Mouse (Mus musculus): ENCODE data around the gene Cblc. TPM values are rescaled to one million over a fixed set of nuclear protein-coding genes. Genes with fewer than 3 reads are reported as not detected.

The Cblc gene
- polyA plus RNA-seq, 1 experiment from 2014 or later, result 8.3 TPM

DNA sequence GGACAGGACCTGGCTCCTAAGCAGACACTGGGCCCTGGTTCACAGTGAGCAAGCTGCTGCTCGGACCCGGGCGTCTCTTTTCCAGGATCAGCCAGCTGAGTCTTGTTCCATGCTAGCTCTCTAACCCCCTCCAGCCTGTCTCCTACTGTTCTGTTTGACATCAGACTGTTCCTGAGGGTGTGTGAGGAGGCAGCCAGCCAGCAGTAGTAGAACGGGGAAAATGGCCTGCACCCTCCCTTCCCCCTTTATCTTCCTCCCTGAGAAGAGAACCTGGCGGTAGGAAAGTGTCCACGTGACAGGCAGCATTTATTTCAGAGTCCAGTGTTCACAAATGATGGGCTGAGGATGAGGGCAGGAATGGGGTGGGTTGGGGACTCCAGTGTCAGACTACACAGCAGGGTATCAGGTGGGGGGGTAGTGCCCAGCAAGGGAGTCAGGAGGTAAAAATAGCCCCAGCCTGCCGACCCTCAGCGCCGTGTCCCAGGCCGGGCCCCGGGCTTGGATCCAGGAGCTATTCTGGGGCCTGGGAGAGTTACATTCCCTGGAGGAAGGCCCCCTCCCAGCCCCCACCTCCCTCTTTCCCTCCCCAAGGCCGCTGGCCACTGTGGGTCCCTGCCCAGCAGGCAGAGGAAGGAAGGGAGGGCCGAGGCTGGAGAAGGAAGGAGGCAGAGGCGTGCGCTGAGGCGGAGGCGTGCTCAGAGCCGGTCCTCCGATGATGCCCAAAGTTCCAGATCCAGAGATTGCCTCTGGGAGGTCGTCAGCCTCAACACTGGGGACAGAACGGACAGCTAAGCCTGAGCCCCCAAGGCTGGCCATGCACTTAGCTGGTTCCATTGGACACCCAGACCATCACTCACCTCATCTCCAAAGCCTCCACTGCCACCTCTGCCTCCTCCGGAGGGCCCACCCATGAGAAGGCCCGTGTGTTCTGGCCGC lies 40.5 kb downstream of the Cblc start:
- Histone ChIP-seq H3K4me2 (0 out of 2 replicates have a peak overlapping the region, but pooled peaks have one; percentile 3), H3K4me1 (peaks cover 26% of the 10 kb centered on the region), H3K36me3 (peaks cover 52% of the 10 kb centered on the region), H3K27ac (peak overlapping the region; percentile 84), H3K27me3 (no peaks in the 10 kb centered on the region), H3K9ac (no peak overlapping the region), H3K4me3 (replicated peaks) (no peak overlapping the region), H3K9me3 (replicated peaks) (no peaks in the 10 kb centered on the region)
- ATAC-seq (replicated peaks; ENCODE audit: low FRiP score), result peak; percentile 41
- 66% methylated on average over 24 of the region's 24 CpGs for whole genome bisulfite sequencing

DNA sequence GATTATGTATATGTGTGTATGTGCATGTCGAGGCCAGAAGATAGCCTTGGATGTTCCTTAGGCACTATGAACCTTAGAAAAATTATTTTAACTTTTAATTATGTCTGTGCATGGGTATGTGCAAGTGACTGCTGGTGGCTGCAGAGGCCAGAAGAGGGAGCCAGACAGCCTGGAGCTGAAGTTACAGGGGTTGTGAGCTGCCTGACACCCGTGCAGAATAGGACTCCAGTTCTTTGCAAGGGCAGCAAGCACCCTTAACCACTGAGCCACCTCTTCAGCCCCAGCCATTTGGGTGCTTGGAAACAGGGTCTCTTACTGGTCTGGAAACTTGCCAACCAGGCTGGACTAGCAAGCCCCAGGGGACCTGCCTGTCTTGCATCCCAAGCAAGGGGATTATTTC lies 41.6 kb downstream of the Cblc start:
- Histone ChIP-seq H3K9ac (no peak overlapping the region), H3K27ac (peak overlapping the region; percentile 84), H3K9me3 (replicated peaks) (no peaks in the 10 kb centered on the region), H3K4me3 (replicated peaks) (no peak overlapping the region), H3K4me1 (peaks cover 34% of the 10 kb centered on the region), H3K36me3 (peaks cover 41% of the 10 kb centered on the region), H3K27me3 (no peaks in the 10 kb centered on the region), H3K4me2 (no peak overlapping the region)
- no peak for ATAC-seq (replicated peaks; ENCODE audit: low FRiP score)
- WGBS, result 87% methylated on average over 2 of the region's 2 CpGs

DNA sequence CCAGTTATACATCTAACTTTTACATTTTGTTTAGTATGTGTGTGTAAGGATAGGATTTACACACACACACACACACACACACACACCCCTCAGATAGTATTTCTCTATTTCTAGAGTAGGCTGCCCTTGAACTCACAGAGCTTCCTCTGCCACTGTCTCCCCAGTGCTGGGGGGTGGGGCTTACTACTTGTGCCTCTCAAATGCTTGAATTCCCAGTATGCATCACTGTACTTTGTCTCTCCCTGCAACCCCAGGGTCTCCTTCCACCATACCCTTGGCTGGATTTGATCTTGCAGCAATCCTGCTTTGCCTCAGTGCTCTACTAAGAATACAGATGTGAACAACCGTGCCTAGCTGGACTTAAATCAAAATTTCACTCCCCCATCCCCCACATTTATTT lies 42.5 kb downstream of the Cblc start:
- no peak overlapping the region for H3K4me3 ChIP-seq (replicated peaks)
- H3K4me2 ChIP-seq, result no peak overlapping the region
- no peak overlapping the region for H3K9ac ChIP-seq
- H3K27me3 ChIP-seq, result no peaks in the 10 kb centered on the region
- H3K4me1 ChIP-seq, result peaks cover 34% of the 10 kb centered on the region
- no peaks in the 10 kb centered on the region for H3K9me3 ChIP-seq (replicated peaks)
- H3K27ac ChIP-seq, result peak overlapping the region; percentile 19
- H3K36me3 ChIP-seq, result peaks cover 32% of the 10 kb centered on the region
- ATAC-seq (replicated peaks; ENCODE audit: low FRiP score), result no peak
- 67% methylated on average over 1 of the region's 1 CpGs for whole genome bisulfite sequencing

DNA sequence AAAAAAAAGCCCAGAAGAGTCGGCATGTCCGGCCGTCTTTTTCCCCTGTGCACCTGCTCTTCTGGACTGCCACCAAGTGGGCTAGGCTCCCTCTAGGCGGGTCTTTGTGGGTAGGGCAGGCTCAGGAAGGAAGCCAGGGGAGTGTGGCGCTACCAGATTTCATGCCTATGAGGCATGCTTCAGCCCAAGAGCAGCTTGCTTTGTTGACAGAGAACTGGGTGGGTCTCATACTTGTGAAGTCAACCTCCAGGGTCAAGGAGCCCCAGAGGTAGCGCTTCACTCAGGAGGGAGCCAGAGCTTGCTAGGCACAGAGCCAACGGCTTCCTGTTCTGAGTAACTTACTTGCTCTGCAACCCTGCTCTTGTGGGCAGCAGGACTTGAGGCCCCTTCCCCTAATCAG lies 43.0 kb downstream of the Cblc start:
- peak overlapping the region; percentile 19 for H3K27ac ChIP-seq
- H3K27me3 ChIP-seq, result no peaks in the 10 kb centered on the region
- peaks cover 27% of the 10 kb centered on the region for H3K36me3 ChIP-seq
- WGBS, result 76% methylated on average over 7 of the region's 7 CpGs
- no peak overlapping the region for H3K4me3 ChIP-seq (replicated peaks)
- ATAC-seq (replicated peaks; ENCODE audit: low FRiP score), result no peak
- no peak overlapping the region for H3K9ac ChIP-seq
- peaks cover 36% of the 10 kb centered on the region for H3K4me1 ChIP-seq
- H3K4me2 ChIP-seq, result no peak overlapping the region
- no peaks in the 10 kb centered on the region for H3K9me3 ChIP-seq (replicated peaks)

DNA sequence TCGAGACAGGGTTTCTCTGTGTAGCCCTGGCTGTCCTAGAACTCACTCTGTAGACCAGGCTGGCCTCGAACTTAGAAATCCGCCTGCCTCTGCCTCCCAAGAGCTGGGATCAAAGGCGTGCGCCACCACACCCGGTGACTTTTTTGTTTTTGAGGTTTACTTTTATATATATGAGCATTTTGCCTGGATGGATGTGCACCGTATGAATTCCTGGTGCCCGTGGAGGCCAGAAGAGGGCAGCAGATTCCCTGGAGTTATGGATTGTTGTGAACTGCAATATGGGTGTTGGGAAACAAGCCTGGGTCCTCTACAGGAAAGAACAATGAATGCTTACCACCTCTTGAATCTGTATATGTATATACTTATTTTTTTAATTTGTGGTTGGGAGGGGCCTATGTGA lies 44.0 kb downstream of the Cblc start:
- Histone ChIP-seq H3K9ac (no peak overlapping the region), H3K9me3 (replicated peaks) (no peaks in the 10 kb centered on the region), H3K4me2 (no peak overlapping the region), H3K27me3 (no peaks in the 10 kb centered on the region), H3K4me1 (peaks cover 46% of the 10 kb centered on the region), H3K4me3 (replicated peaks) (no peak overlapping the region), H3K27ac (no peak overlapping the region), H3K36me3 (peaks cover 18% of the 10 kb centered on the region)
- 72% methylated on average over 8 of the region's 8 CpGs for WGBS
- no peak for ATAC-seq (replicated peaks; ENCODE audit: low FRiP score)

DNA sequence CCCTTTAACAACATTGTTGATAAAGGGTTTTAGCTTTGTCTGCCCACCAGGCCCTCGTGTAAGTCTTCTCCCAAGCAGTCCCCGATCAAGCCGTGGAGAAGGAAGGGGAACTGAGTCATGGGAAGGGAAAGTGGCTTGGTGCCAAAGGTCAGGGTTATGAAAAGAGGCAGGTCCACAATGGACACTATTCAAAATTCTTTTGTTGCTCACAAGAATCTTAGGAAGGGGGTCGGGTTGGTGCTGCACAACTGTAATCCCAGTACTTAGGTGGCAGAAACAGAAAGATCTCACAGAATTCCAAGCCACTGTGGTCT lies 45.6 kb downstream of the Cblc start:
- H3K27me3 ChIP-seq, result no peaks in the 10 kb centered on the region
- peak overlapping the region; percentile 91; the same call in 1 of the 2 replicates for H3K27ac ChIP-seq
- peaks cover 5% of the 10 kb centered on the region; the same call in 1 of the 2 replicates for H3K36me3 ChIP-seq
- no peak for ATAC-seq (replicated peaks; ENCODE audit: low FRiP score)
- 43% methylated on average over 4 of the region's 4 CpGs for WGBS
- no peak overlapping the region for H3K4me3 ChIP-seq (replicated peaks)
- no peak overlapping the region for H3K4me2 ChIP-seq
- no peak overlapping the region for H3K9ac ChIP-seq
- no peaks in the 10 kb centered on the region for H3K9me3 ChIP-seq (replicated peaks)
- H3K4me1 ChIP-seq, result peaks cover 52% of the 10 kb centered on the region

DNA sequence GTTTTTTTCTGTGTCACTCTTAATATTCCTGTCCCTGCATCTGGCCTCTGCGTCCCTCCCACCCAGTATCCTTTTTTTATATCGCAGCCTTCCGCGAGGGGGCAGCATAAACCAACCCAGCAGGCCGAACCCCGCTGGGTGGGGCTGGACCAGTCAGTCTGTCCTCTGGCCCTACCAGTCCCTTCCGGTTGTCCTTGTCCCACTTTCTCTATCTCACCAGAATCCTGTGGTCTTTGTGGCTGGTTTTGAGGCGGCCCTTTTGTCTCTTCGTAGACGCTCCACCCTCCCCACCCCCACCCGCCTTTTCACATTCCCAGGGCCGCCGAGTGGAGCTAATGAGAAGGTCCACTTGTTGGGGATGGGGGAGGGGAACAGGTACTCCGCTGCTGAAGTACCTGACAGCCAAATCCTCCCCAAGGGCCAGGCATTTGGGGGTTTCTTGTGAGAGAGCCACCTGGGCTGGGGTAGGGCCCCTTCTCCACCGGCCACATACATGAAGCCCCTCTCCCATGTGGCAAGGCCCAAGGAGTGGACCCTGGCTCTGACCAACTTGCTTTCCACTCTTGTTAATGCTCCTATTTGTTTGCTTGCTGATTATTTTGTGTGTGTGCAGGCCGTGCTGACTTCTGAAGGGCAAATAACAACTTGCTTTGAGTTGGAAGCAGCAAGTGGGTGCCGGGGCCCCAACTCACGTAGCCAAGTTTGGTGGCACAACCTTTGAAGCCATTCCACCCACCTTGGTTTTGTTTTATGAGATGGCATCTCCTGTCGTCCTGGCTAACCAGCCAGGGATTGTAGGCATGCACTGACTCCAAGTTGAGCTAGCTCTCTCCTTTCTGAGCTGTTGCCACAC lies 46.2 kb downstream of the Cblc start, which contains the start of gene Nectin2:
Gene Nectin2, minus strand, starts transcription at position 267 of the 853 bp plus-strand sequence.
- Histone ChIP-seq H3K36me3 (0 out of 2 replicates have a peak, but pooled peaks cover 5% of the 10 kb centered on the region), H3K4me3 (replicated peaks) (peak within 1 kb of the TSS; percentile 74), H3K27me3 (no peaks in the 10 kb centered on the region), H3K27ac (peak within 1 kb of the TSS; percentile 91), H3K4me2 (peak within 1 kb of the TSS; percentile 88), H3K4me1 (peaks cover 52% of the 10 kb centered on the region), H3K9me3 (replicated peaks) (no peaks in the 10 kb centered on the region), H3K9ac (peak within 1 kb of the TSS; percentile 77)
- 15% methylated on average over 19 of the region's 19 CpGs for WGBS
- peak; percentile 62 for ATAC-seq (replicated peaks; ENCODE audit: low FRiP score)

DNA sequence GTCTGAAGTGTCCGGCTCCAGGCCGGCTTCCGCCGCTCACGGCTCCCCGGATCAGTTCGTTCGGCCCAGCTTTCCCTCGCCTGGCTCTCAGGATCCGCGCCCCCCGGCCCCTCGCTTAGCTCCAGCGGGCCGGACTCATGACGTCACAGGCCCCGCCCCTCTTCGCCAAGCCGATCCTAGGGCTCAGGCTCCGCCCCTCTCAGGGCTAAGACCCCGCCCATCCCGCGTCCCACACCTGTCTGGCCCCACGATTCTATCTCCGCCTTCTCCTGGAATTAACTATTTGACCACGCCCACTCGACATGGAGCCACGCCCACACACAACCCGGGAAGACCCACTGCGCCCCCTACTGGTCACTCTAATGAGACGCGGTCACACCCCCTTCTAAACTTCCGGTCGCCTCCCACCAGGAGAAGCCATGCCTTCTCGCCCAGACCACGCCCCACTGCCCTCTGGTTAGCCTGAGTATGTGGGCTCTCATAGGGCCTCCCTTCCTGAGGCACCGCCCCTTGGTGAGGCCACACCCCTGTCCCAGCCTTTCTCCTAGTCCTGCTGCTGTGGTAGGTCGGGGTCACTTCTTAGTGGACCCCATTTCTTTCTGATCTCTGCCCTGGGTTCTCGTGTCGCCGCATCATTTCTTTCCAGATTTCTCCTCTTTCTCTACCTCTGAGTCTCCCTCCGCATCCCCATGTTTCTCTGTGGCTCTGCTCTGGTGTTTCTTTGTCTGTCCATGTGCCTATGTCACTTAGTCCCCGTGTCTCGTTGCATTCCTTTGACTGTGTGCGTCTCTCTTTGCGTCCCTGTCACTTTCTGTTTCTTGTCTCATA lies 47.0 kb downstream of the Cblc start:
- peak; percentile 93 for ATAC-seq (replicated peaks; ENCODE audit: low FRiP score)
- Histone ChIP-seq H3K4me3 (replicated peaks) (peak overlapping the region; percentile 74), H3K4me2 (peak overlapping the region; percentile 88), H3K4me1 (peaks cover 56% of the 10 kb centered on the region), H3K36me3 (peaks cover 1% of the 10 kb centered on the region; the same call in 1 of the 2 replicates), H3K27me3 (no peaks in the 10 kb centered on the region), H3K9me3 (replicated peaks) (no peaks in the 10 kb centered on the region), H3K27ac (peak overlapping the region; percentile 91), H3K9ac (peak overlapping the region; percentile 77)
- WGBS, result under 1% methylated on average over 42 of the region's 46 CpGs

DNA sequence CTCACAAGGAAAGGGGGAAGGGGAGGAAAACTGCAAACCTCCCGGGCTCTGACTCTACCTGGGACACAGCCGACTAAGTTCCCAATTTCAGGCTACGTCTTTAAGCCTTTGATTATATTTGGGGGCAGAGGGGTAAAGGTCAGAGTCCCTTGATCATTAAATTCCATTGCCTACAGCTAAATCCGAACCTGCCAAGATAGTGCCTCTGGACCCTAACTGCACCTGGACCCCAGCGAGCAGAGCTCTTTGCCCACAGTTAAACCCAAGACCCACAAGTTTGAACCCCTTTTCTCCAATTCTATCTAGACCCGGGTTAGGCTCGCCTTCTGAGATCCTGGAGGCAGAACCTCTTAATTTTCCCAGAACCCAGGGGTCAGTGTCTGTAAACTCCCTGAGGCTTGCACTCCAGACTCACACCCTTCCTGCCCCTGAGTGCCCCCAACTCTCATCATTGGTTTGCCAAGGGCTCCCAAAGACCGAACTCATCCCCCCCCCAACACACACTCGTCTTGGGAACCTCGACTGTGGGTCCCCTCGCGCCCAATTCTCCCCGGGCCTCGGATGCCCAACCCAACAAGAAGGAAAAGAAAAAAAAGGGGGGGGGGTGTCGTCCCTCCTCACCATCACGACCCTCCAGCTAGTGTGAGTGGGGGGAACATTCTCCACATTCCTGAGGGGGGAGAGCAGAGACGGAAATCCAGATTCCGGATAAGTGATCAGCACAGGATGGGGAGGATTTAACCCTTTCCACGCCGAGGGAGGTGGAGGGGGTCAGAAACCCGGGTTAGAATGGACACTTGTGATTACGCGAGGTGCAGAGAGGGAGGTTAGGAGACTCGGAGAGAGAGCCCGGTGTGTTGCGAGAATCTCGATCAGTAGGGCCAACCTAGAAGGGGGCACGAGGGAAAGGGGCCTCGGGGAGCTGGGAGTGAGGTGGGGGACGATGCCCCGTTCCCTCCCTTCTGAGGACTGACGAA lies 48.1 kb downstream of the Cblc start:
- peak overlapping the region; percentile 87 for H3K27ac ChIP-seq
- H3K9me3 ChIP-seq (replicated peaks), result no peaks in the 10 kb centered on the region
- H3K4me3 ChIP-seq (replicated peaks), result peak overlapping the region; percentile 74
- no peaks in the 10 kb centered on the region for H3K27me3 ChIP-seq
- WGBS, result under 1% methylated on average over 32 of the region's 32 CpGs
- no peak; the same call in 1 of the 2 replicates for ATAC-seq (replicated peaks; ENCODE audit: low FRiP score)
- H3K36me3 ChIP-seq, result peaks cover 12% of the 10 kb centered on the region
- H3K4me2 ChIP-seq, result peak overlapping the region; percentile 88
- H3K4me1 ChIP-seq, result peaks cover 62% of the 10 kb centered on the region
- H3K9ac ChIP-seq, result peak overlapping the region; percentile 77

DNA sequence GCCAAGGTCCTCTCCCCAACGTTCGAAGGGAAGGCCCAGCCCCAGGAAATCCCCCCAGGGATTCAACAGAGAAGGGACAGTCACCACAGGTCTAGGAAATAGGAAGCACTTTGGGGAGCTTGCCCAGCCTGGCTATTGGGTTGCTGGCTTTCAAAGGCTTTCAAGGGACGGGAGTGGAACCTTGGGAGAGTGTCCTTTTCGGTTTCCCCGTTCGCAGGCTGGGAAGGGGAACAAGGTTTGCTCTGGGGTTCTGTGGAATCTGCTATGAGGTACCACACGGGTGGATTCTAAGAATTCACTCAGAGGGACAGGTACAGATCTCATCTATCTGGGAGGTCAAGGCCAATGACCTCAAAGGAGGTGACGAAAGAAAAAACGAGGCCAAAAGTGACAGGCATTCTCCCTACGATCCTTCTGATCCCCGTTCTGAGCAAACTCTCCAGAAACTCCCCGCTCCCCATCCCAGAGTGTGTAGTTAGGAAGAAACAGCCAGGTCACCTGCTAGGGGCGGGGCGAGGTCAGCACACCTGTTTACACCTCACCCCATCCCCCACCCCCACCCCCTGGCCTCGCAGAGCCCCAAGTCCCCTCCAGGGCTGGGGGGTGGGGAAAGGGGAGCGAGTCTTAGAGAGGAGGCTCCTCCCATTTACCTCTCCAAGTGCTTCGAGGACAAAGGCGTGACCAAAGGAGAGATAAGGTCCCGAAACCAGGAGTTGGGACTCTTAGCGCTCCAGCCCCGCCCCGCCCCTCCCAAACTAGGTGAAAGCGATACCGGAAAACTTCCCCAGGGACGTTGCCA lies 49.0 kb downstream of the Cblc start:
- no peak for ATAC-seq (replicated peaks; ENCODE audit: low FRiP score)
- H3K27ac ChIP-seq, result peak overlapping the region; percentile 87
- H3K4me3 ChIP-seq (replicated peaks), result peak overlapping the region; percentile 74
- H3K9me3 ChIP-seq (replicated peaks), result no peaks in the 10 kb centered on the region
- peaks cover 68% of the 10 kb centered on the region for H3K4me1 ChIP-seq
- peak overlapping the region; percentile 77 for H3K9ac ChIP-seq
- peaks cover 19% of the 10 kb centered on the region for H3K36me3 ChIP-seq
- no peaks in the 10 kb centered on the region for H3K27me3 ChIP-seq
- peak overlapping the region; percentile 88 for H3K4me2 ChIP-seq
- 5% methylated on average over 25 of the region's 25 CpGs for WGBS
